Mouse (Mus musculus) kidney, postnatal 10 days (tissue): Measurements from ENCODE around the gene Zbtb8os.
A peak's percentile ranks its signal among the peaks of the same experiment; 100 is the strongest.
"Not testable (repeated sequence)": the region's sequence is repeated elsewhere in the genome, so short reads cannot be mapped to it uniquely, and the experiment has no call there.

Experiments used
- DNase-seq: peaks from one replicate; pipeline ENCODE4 v3.0.0; 2021; ENCODE audit warnings: mixed read lengths

The Zbtb8os gene

DNA sequence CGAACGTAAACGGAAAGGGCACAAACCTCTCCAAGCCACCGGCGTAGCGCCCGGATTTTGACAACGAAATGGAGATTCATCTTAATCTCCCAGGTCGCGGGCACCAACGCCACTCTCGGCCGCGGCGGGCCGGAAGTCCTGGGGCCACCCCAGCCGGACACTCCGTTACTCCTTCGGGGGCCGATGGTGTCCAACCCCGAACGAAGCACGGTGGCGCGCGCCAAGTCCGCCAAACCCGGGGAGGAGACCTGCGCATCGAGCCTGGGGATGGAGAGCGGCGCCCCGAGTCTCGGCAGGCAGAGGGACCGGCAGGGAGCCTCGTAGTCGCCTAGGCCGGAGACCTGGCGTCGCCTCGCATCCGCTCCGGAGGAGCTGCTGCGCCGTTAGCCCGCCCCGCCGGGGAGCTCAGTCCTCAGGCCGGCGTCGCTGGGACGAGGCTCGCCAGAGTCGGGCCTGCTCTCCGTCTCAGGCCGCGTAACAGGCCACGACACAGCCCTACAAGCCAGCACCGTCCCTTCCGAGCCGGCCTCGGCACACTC, 749 bp upstream of the Zbtb8os start:
- no peak for DNase-seq

DNA sequence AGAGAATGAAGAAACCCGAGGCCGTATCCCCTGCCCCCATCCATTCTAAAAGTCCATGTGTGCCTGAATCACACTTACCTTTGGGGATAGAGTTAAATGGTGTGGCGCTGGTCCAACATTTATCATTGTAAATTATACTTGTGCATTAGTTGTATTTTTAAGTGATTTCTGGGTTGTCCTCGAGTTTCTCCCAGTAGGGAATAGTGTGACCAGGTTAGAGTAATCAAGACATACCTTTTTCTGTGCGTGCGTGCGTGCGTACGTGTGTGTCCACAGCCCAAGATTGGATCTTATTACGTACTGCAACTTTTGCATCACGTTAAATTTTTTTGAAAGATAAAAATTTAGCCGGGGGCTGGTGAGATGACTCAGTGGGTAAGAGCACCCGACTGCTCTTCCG, 796 bp downstream of the Zbtb8os start:
- no peak for DNase-seq

DNA sequence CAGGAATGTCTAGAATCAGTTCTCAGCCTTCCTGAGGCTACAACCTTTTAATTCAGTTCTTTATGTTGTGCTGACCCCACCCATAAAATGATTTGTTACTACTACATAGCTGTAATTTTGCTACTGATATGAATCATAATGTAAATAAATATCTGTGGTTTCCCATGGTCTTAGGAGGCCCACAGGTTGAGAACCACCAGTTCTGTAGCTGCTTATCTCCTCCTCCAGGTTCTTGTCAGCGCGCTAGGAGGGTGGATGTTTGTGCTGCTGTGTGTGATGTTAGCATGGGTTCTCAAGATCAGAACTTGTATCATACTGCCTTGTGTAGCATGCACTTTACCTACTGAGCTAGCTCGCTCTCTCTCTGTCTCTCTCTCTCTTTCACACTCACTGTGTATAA, 4.2 kb downstream of the Zbtb8os start:
- no peak for DNase-seq

DNA sequence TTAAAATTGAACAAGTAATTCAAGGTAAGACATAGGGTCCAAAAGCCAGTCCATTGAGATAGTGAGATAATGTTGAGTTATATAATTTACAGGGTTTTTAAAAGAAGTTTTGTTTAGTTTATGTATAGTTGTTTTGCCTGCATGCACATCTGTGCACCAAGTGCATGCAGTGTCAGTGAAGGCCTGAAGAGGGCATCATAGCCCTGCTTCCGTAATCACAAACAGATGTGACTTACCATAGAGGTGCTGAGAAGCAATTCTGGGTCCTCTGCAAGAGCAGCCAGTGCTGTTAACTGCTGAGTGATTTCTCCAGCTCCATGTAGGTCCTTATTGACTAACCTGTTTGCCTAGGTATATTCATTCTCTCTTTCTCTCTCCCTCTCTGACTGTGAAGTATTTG, 6.4 kb downstream of the Zbtb8os start:
- DNase-seq: no peak

DNA sequence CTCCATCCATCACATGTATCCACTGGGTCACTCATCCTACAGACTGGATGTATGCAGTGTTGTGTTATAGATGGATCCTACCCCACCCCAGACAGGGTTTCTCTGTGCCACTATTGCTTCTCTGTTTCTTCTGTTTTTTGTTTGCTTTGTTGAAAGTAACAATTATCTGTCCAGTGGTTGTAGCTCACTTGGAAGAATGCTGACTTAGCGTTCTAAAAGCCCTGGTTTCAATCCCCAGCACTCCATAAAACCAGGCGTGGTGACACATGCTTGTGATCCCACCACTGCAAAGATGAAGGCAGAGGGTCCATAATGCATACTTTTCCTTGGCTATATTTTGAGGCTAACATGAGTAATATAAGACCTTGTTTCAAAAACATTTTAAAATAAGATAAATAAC, 7.2 kb downstream of the Zbtb8os start:
- DNase-seq: no peak

DNA sequence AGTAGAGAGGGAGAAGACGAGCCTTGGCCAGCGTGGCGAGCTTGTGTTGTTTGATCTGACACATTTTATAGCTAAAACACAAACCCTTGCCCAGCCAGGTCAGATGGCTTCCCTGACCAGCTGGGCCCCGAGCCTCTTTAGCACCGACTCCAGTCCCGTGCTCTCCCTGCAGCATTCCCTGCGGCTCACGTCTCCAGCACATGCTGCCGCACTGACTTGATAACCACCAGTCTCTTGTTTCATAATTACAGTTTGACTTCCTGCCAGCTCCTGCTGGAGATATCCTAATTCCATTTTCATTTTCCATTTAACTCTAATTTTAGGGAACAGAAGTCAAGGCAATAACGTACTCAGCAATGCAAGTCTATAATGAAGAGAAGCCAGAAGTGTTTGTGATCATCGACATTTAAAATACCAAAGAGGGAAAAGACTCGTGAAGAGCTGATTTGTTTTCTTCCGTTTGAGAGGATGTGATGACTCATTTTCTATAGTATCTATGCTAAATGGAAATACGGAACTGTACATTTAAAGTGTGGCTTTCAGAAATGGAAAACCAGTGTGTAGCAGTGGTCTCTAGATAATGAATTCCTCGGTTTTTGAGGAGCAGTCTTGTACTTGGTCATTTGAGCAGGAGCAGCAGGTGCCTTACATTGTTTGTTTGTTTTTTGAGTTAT, 11.1 kb downstream of the Zbtb8os start:
- peak; percentile 45 for DNase-seq

DNA sequence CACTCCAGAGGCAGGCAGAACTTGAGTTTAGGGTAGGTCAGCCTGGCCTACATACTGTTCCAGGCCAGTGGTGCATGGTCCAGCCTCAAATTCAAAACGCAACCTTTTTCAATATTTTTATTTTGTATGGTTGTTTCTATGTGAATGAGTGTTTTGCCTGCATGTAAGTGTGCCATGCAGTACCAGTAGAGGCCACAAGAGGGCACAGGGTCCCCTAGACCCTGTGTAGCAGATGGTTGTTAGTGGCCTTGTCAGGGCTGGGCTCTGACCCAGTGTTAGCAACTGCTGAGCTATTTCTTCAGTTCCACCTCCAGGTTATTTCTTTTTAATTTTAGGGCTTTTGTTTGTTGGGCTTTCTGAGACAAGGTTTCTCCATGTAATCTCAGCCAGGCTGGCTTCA, 15.1 kb downstream of the Zbtb8os start:
- peak; percentile 92 for DNase-seq

DNA sequence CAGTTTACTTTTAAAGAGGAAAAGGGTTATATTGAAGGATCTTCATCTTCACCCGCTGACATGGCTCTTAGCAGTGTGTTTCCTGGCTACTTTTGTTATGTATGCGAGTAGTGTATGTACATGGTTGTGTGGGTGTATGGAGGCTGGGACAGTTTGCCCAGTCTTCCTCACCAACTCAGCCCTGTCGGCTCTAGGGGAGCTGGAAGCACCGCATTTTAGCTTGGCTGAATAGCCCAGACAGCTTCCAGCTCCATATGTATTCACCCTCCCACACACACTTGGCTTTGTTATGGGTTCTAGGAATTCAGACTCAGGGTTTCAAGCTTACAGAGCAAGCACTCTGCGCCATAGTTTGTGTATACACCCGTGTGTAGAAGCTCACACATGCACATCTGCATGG, 15.6 kb downstream of the Zbtb8os start:
- DNase-seq: no peak

DNA sequence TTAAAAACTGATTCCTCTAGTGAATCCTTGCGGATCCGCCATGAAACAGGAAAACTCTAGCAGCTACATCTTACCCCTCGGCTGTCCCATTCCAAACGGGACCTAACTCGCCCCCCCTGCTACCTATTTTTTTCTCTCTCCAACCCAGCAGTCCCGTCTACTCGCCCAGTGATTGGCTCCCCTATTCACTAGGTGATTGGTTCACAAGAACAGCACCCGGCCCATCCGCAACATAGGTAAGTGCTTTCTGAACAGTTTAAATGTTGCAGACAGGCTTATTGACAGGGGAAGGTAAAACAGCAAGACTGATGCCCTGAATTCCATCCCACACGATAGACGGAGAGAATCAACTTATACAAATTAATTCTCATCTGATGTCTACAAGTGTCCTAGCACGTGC, 17.7 kb downstream of the Zbtb8os start:
- no peak for DNase-seq

DNA sequence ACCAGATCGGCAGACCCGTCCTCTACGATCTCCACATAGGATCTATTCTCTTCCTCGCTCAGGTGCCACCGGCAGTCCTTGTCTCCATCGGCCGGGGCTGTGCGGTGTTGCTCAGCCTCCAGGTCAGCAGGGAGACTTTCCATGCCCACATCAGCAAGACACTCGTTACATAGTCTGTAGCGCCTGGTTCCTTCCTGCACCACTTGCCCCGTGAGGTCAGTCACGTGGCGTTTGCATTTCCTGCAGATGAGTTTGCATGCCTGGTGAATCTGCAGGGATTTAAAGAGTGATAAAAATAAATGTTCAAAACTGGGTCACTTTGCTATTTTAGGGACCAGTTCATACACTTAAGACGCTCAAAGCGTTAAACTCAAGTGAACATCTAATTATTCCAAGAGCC, 18.7 kb downstream of the Zbtb8os start:
- no peak for DNase-seq

DNA sequence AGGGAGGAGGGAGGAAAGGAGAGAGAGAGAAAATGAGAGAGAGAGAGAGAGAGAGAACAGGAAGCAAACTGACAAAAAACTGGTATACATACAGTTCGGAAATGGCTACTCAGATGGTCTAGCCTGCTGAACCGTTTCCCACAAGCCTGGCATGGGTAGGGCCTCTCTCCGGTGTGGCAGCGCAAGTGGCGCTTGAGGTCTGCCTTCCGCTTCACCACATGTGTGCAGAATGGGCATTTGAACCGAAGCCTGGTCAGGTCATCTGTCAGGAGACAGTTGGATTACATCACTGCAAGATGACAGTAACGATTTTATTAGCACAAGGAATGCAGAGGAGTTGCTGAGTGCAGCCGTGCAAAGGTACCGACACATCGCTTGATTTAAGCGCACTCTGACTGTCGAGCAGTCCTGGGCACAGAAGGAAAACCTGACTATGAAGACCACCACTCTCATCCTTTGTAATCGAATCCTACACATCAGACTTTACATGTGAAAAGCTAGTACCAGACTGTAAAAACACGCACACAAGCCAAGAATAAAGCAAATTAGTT, 22.2 kb downstream of the Zbtb8os start:
- no peak for DNase-seq

DNA sequence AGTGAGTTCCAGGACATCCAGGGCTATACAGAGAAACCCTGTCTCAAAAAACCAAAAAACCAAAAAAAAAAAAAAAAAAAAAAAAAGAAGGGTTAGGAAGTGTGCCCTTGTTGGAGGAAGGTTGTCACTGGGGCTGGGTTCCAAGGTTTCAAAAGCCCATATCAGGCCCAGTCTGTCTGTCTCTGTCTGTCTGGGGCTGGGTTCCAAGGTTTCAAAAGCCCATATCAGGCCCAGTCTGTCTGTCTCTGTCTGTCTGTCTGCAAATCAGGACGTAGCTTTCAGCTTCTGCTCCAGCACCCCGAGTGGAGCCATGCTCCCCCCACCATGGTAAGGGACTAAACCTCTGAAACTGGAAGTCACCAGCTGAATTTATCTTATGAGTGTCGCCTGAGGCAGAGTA, 26.7 kb downstream of the Zbtb8os start:
- DNase-seq: not testable (repeated sequence)

DNA sequence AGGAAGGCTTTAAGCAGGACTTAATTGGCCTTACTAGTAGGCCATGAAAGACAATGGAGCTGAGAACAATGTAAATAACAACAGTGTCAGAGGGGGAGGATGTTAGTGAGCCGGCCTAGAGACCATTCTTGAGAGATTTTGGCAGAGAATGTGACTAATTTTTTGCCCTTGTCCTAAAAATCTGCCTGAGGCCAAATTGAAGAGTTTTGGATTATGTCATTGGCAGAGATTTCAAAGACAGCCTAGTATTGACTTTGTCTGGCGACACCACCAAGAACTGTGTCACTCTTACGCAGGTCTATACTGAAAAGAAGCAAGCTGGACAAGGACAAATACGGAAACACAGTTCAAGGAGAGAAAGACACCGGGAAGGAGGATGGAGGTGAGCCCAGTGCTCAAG, 27.3 kb downstream of the Zbtb8os start:
- DNase-seq: no peak

DNA sequence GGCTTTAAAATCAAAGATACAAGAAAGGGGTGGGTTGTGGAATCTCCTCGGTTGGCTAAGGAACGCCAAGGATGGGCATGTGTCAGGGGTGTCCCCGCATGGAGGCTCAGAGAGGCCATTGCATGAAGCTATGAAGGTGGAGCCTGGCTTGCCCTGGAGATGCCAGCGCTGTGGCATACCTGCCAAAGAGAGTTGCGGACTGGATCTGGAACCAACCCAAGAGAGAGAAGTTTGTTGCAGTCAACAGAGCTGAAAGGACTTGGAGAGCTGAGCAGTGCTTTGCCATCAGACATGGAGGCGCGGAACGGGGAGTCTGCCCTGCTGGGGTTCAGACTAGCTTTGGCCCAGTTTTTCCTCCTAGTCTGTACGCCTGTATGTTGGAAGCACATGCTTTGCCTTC, 28.0 kb downstream of the Zbtb8os start:
- no peak for DNase-seq

DNA sequence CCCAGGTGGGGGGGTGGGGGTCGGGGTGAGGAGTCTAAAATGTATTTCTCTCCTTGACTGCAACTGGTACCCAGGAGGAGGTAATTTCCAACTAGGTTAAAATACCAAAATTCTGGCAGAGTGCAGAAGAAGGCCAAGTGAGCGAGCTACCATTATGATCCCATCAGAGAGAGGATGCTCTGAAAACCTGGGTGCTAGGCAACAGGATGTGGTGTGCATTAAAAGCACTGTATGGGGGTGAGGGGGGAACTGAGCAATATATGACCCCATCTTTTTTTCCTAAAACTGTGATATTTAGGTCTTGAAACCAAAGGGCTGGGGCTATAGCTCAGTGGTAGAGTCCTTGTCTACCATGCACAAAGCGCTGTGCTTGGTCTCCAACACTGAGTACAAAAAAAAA, 28.9 kb downstream of the Zbtb8os start:
- no peak for DNase-seq

DNA sequence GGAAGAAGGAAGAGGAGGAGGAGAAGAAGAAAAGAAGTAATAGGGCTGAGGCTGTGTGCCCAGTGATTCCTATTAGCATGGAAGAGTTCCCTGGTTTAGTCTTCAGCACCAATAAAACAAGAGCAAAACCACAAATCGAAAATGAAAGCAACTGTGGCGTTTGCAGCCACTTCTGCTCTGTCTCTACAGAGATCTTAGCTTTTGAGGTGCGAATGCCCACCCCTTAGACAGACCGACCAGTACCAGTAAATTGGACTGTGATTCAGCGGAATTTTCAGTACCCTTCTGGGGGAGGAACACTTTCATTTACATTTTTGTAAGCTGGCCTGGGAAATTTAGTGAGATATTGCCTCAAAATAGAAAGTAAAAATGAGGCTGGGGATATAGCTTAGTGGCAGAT, 29.7 kb downstream of the Zbtb8os start:
- DNase-seq: no peak

DNA sequence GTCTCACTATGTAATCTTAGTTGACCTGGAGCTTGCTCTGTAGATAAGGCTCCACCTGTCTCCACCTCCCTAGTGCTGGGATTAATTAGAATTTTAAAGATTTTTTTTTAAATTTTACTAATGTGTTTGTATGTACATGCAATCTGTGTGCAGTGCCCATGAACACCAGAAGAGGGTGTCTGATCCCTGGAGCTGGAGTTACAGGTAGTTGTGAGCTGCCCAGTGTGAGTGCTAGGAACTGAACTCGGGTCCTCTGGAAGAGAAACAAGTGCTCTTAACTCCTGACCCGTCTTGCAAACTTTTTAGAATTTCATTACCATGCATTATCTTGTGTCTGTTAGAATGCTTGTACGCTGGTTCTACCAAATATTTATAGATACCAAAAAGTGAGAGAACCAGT, 35.9 kb downstream of the Zbtb8os start:
- DNase-seq: no peak

DNA sequence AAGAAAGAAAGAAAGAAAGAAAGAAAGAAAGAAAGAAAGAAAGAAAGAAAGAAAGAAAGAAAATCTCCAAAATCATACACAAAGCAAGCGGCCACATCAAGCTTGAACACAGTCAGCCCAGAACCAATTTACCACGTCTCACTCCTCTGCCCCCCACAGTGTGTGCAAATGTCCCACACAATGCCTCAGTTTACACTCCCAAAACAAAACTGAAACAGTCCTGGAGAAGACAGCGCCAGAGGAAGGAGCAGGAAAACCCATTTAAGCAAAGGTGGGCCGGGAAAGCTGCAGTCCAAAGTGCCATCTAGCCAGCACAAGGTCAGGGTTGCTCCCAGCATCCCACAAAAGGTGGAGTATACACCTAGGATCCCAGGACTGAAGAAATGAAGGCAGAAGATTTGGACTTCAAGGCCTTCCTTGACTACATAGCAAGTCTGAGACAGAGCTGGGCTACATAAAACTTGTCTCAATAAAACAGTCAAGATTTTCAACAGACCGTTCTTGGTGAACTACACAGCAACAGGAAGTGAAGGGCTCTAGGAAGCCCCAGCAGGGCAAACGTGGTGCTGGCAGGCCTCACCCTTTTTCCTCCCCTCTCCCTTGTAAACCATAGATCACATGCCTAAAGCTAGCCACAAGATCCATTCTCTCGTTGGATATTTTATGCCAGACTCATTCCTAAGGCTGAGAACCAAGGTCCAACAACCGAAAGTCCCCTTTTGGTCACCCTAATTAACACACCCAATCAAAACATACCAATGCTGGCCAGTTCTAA, 37.9 kb downstream of the Zbtb8os start:
- DNase-seq: no peak

DNA sequence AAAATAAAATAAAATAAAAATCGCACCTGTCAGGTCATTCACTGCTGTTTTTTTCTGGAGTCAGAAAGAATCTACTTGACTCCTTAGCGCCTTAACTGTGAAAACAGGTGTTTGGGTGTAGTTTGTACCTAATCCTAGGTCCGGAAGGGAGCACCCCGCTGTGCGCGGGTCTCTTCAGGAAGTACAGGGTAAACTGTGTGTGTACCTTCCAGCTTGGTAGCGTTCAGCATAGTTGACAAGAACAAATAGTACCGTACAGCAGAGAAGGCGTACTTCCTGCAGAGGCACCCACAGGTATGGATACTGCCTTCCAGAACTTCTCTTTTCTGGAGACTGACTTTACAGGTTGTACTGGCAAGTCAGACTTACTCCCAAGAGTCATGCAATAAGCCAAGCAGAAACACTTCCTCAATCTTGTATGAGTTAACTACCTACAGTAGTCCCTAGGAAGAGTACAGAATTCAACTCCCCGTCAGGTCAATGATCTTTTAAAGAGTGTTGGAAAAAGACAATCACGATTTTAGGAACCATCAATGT, 38.8 kb downstream of the Zbtb8os start:
- DNase-seq: no peak

DNA sequence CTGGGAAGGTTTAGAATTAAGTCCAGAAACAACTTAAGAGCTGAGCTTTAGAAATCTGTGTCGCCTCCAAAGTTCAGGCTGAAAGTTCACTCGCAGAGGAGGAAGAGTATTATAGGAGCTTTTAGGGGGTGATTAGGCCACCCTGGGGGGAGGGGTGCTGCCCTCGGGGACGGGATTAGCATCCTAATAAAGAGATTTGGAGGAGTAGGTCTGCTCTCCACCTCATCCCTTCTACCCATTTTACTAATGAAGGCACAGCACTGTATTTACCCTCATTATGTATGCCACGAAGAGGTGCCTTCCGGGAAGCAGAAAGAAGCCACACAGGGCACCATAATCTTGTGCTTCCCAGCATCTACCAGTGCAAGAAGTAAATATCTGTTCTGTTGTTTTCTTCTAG, 39.5 kb downstream of the Zbtb8os start:
- DNase-seq: no peak

DNA sequence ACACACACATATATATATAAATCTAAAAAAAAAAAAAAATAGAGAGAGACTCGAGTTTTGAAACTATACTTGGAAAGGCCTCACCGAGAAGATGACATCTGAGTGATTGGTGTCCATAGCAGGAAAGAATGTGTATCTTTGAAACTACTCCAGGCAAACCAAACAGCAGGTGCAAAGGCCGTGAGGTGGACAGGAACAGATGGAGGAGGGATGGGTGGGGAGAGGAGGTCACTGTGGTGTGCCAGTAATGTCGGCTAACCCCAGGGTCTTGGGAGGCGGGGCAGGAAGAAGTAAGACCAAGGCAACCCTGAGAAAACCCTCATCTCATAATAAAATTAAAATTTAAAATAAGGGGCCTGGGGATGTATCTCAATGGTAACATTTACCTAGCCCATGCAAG, 40.3 kb downstream of the Zbtb8os start:
- DNase-seq: no peak

DNA sequence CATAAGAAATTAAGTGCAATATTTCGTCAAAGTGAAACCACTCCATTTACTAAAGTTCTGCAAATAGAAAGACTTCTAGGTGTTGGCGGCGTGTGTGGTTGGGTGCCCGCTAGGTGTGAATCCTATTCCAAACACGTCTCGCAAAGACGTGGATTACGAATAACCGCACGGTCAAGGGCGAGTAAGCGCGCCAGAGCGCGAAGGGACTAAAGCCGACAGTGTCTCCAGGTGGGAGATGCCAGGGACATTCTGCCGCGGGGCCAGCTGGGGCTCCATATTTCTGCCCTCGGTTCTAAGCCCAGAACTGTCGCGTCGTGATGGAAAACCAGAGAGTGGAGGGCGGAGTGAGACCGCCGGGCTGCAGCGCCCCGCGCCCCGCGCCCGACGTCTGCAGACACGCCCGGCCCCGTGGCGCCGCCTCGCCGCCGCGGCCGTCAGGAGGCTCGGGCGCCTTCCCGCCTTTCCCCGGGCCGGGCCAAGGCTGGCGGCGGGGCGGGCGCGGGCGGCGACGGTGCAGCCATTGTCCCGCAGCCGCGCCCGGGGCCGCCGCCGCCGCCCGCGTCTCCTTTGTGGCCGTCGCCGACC, 41.6 kb downstream of the Zbtb8os start:
- peak; percentile 73 for DNase-seq

DNA sequence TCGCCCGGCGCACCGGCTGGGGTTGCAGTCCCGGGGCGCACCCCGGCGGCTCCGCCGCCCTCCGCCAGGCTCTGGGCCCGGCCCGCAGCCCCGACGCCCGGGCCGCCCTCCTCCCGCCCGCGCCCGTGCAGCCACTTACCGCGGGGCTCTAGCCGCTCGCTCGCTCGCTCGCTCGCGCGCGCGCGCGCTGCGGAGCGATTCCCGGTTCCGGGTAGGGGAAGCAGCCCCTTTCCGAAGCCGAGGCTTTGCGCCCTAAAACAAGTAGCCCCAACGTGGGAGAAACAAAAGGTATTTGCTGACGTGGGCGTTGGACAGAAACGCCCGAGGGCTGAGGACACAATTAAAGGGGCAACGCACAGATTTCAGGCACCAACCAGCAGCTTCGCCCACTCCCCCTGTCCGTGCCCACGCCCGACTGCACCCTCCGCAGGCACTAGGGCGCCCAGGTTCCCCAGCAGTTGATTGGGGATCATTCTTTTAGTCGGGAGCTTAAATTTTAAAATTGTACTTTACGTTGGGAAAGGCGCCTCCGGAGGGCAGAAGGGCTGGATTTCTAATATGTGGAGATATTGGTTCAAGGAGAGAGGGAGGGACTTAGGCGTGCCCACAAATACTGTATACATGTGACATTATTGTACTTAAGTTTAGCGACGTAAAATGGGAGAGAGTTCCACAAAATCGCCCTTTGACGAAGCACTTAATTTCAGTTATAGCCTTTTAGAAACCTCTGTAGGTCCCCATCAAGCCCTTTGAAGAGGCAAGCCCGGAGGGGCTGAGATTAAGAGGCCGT, 42.3 kb downstream of the Zbtb8os start, which contains the start of gene Zbtb8a:
TSS of gene Zbtb8a (minus strand) at position 516 of the 790 bp plus-strand sequence.
- DNase-seq: peak; percentile 71
